Mouse (Mus musculus) heart, adult 11 months (tissue): ENCODE data around the gene Ptpra.

Experiments used
- DNase-seq: peaks from one replicate; pipeline ENCODE4 v3.0.0; 2022

Gene Ptpra

DNA sequence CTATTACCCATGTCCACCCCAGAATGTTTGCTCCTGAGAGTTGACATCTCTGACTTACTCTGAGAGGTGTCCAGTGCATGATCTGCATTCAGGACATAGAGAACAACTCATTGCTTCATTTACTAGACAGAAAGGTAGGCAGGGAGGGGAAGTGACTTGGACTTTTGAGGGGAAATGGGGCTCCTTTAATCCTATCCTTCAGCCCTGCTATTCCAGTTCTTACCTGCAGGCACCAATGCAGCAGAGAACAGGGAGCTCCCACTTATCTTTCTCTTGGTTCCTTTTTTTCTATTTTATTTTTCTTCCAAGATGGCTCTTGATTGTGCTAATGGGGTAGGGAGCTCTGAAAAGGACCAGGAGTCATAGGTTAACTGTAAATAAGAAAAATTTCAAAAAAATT is 1.6 kb upstream of the Ptpra start:
- no peak for DNase-seq

DNA sequence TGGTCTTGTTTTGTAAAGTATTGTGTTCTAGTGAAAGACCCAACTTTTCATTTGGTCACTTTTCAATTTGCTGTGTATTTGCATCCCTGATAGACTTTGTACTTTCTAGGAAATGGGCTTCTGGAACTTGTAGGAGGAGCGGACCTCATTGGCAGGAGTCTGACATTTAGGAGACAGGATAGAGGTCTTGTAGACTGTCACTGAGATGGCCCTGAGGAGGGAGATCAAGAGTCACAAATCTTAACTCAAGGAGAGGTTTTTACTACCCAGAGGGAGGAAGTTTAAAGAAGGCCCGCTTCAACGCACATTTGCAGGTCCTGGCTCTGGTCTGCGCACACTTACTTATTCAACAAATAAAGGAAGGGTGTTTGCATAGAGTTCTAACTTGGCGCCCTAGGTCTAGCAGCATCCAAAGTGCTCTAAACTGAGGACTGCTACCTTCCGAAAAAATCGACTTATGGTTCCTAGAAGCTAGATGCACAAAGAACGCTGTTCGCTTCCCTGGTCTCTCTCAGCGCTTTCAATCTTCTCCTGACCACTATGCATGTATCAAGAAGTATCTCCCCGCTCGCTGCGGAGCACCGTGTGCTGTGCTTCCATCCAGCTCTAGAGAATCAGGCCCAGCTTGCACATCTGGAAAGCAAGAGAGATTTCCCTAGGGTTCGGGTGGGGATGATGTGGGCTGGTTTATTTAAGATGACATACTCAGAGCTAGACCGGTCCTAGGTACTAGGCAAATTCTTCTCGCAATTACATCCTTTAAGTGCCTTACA is 871 bp upstream of the Ptpra start:
- peak; percentile 93 for DNase-seq

DNA sequence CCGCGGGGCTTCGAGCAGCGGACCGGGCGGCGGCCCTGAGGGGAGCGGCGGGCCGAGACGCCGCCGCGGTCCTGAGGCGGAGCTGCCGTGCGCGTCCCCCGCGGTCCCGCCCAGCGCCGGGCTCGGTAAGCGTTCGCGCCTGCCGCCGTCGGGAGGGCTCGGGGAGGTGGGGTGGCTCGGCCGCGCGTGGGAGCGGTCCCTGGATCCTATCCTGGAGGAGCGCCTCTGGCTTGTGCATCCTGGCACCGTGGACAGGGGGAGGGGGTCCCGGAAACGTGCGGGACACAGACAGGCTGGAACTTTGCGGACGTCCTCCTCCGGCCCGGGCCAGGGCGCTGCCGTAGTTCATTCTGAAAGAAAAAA is 337 bp downstream of the Ptpra start:
- DNase-seq: no peak

DNA sequence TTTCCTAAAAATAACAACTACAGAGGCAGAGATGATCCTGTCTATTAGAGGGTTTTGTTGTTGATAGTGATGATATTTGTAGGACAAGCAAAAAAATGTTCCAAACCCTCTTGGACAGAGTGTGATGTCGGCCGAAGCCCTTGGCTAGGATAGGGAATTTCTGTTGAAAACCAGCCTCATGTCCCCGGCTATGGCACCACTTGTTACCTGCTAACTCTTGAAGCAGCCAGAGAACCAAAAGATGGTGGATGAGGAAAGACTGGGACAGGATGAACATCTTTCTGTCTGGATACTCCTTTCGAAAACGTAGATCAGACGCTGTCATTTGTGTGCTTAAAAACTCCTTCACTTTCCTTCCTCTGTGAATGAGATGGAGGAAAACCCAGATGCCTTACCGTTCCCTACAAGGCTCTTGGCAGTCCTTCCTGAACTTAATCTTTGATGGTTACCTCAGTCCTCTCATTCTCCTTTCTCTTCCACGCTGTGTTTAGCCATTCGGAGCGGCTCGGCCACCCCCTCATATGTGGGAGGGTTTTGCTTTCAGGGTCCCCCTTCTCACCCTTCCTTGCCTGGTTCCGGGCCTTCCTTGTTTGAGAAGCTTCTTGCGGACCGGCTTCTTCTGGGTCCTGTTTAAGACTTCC is 1.1 kb downstream of the Ptpra start:
- peak; percentile 89 for DNase-seq

DNA sequence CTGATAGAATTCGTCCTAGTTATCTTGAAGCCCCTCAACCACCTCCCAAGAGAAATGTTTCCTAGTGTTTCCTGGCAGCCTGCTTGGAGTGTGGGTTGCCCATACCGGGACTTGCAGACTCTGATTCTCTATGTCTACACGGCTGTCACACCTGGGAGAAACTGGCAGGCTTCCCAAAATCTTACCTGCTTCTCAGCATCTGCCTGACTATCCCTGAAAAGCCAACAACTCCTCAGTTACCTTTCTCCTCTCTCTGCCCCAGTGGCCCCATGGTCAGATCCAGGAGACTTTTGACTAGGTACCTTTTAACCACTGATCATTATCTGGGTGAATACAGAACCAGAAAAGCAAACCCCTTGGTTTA is 1.6 kb downstream of the Ptpra start:
- DNase-seq: peak; percentile 85

DNA sequence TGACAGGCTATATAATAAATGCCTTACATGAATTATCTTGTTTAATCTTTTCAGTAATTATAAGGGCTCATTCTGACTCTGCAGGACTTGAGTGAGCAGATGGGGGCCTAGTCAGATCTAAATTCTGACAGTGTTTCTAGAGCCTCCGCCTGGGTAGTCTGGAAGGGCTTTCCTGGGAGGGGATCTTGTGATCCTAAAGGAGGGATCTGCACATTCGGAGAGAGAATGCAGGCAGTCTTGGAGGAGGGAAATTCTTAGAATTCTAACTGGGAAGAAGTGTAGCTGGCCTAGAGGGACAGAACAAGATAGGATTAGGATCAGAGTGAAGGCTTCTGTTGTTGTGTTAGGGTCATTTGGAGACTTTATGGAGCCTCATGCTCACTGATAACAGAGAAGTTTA is 2.2 kb downstream of the Ptpra start:
- peak; percentile 52 for DNase-seq

DNA sequence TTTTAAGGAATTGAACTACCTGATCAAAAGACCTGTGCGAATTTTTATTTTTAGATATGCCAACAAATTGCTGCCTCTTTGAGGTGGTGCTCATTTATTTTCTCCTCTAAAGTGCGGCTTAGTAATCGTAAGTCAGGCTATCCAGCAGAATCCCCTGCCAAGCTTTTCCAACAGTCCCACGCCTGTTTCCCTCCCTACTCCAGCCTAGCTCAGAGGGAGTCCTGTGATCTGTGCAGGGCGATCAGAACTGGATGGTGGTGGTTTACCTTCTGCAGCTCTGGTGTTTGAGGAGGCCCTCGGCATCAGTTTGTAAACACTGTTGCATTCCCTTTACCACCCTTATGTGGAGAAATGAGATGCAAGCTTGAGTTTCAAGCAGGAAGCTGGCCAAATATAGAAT is 3.3 kb downstream of the Ptpra start:
- DNase-seq: peak; percentile 90

DNA sequence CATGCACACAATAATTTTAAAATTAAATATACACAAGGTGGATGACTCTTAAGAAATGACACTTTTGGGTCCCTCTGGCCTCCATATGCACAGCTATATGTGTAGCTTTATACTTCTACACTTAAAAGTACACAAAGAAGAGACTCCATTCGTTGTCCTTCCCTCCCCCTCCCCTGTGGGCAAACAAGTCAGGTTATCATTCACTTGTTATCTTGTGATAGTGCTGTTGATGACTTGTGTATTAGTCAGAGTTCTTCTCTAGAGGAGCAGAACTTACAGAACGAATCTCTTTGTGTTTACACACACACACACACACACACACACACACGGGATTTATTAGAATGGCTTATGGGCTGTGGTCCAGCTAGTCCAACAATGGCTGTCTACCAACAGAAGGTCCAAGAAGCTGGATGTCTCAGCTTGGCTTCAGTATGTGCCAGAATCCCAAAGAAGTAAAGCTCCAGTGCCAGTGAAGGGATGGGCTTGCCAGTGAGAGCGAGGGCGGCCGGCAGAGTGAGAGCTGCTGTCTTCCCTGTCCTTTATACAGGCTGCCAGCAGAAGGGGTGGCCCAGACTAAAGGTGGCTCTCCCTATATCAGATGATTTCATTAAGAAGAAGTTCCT is 4.8 kb downstream of the Ptpra start:
- DNase-seq: no peak

DNA sequence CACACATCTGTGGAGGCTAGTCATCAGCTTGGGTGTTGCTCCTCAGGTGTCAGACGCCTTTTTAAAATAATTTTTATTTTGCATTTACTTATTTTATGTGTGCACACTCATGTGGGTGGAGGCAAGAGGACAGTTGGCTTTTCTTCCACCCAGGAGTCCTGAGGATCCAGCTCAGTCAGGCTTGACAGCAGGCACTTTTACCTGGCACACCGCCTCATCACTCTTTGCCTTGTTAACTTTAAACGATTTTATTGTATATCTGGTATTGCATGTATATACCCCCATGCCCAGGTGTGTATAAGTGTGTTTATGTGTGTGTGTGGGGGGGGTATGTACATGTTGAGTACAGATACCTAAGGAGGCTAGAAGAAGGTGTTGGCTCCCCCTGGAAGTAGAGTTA is 7.8 kb downstream of the Ptpra start:
- no peak for DNase-seq

DNA sequence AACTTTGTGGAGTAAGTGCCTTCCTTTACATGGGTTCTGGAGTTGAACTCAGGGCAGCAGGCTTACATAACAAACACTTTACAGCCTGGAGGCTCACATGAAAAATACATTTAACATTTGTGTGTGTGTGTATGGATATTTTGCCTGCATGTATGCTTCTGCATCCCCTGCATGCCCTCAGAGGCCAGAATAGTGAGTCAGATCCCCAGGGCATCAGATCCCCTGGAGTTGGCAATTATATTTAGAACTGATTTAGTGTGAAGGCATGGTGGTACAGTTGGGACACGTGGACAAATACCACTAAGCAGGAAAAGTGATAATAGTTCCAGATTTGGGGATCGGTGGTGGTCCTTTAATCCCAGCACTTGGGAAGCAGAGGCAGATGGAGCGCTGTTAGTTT is 9.5 kb downstream of the Ptpra start:
- DNase-seq: no peak

DNA sequence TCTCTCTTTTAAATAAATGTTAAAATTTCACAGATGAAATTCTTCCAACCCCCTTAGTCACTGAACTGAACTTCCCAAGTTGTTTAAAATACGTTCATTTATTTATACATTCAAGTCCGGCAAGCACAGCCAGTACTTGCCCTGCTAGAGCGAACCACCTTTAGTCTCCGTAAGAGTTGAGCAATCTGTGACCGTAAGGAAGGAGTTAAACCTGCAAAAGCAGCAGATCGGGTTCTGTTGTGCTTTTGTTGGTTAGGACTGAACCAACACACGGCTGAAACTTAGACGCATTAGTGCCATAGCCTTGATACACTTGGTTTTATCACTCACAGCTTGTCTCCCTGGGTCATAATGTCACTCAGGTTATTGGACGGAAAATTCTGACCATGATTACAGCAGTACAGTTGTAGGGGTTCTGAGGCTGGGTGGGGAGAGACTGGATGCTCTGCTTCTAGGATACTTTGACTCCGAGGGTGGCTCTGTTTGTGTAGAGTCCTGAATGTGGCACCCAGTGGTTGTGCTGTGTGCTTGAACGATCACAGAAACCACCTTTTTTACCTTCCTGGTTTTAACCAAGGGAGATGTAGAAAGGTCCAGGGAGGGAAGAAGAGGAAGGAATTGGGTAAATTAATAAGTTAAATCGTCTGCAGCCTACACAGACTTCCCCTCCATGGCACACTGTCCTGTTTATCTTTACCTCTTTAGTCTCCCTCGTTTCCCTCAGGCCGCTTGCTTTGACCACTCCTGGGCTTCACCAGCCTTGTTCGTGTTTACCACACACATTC is 11.4 kb downstream of the Ptpra start:
- DNase-seq: no peak

DNA sequence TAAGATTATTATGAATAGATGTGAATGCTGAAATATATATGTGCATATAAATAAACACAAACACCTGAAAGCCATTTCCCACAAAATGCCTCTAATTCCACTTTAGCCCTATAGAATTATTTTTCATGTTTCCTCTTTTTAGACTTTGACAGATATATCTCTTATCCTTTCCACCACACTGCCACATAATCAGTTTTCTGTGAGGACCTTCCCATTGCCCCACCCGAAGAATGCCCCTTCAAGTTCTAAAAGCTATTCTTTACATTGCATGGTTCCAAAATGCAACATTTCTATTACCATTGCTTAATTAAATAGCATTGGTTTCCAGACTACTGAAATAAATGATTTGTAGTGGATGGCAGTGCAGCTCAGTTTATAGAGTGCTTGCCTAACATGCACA is 16.4 kb downstream of the Ptpra start:
- no peak for DNase-seq

DNA sequence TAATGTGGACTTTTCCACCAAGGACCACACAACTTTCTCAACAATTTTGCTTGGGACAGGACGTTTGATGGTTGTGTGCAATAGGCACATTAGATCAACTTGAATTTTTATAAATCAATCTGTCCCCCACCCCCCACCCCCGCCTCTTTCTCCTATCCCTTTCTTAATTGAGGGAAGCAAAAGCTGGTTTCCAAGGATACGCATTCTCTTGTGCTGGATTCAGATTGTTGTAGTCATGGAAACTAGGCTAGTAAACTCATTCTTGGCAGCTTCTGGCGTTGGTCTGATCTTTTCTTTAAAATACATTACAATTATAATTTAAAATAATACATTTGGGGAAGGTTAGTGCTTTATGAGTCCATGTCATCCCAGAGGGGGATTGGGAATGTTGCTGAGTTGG is 19.3 kb downstream of the Ptpra start:
- no peak for DNase-seq

DNA sequence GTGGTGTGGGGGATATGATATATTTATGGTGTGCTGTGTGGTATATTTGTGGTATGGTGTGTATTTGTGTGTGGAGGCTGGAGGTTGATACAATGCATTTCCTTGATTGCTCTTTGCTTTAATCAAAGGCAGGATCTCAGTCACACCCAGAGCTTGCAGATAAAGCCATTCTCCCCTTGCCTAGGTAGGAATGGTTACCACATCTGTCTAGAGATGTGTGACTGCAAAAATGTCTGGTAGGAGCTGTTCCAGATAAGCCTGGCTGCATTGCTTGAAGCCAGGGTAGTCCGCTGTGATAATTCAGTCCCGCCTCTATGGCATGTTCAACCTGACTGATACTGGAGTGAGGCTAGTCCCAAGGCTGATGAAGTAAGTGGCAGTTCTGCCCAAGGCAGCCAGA is 19.9 kb downstream of the Ptpra start:
- no peak for DNase-seq

DNA sequence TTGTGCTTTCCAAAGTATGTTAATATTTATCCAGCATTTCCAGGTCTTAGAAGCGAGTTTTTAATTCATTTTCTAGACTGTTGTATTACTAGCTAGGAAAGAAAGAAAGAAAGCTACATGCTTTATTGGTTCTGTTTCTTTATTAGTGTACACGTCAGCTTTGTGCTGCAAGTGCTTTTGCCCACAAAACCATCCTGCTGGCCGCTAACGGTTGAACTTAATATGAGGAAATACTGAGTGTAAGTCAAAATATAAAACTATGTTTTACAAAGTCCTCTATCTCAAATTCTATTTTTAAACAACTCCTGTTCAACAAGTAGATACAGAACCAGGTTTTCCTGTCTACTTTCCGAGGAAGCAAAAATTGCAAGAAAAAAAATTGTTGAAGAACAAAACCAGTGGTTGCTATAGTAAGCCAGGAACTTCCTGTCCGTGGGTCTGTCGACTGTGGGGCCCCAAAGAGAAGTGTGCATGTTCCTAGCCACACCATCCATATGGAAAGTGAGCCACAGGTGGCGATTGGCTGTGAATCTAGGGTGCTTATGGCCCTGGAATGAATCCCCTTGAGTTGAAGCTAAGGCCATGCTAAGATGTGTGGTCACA is 22.9 kb downstream of the Ptpra start:
- peak; percentile 83 for DNase-seq

DNA sequence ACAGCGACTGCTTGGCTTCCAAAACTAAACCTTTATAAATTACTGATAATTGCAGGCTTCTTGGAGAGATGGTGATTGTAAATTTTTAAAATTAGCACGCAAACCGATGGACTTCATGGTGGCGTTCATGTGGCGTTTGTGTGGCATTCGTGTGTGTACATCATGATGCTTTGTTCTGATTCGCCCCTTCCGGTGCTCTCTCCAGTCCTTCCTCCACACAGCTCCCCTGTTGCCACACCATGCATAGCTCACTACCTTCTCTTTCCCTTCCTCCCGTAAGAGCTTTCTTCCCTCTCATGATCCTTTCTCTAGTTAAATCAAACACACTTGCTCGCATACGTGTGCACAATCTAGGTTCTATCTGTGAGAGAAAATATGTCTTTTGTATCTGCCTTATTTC is 25.7 kb downstream of the Ptpra start:
- no peak for DNase-seq

DNA sequence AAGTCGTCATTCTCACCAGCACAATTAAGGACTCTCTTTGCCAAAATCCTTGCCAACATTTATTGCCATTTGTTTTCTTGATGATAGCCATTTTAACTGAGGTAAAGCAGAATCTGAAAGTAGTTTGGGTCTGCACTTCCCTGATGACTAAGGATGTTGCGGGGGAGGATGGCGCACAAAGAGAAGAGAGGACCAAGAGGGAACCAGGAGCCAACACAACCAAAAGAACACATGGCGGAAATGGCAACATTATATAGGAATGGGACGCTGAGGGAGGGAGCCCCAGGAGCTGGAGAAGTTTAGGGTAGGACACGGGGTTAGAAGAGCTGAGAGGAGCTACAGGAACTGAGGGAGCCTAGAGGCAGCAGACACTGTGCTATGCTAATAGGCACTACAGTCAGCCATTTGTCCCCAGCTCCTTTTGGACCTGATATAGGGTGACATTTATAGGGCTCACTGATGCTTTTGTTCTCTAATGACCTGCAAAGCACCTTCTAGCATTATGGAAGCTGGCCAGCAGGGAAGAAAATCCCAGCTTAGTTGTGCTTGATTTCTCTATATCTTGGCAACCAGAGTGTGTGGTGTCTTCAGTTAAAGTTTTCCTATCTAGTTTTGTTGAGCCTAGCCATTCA is 26.7 kb downstream of the Ptpra start:
- peak; percentile 94 for DNase-seq

DNA sequence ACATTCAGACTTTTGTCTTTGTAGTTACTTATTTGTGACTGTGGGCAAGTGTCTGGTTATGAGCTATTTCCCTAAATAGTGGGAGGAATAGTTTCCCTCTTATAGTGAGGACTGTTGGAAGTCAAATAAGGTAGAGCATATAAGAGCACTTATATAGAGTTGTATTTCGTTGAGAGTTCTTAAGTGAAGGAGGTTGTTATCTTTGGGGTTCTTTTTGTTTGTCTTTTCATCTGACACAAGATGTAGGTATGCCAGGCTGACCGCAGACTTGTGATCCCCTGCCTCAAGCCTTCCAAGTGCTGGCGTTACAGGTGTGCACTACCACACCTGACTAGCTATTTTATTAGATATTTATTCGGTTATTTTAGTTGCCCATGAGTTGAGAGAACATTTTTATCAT is 32.1 kb downstream of the Ptpra start:
- no peak for DNase-seq

DNA sequence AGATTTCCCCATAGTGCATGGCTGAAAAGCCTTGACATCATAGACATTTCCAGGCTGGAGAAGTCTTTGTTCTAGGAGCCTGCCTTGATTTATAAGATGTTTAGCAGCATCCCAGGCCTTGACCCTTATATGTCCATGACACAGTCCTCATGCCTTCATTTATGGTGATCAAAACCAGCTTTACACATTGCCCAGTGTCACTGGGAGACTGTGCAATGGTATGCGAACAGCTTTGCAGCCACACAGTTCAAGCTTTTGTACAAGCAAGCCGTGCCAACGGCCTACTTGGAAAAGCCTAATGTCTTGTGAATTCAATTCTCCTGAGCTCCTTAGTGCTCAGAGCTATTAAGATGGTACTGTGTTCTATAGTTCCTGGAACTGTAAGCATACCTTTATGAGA is 32.6 kb downstream of the Ptpra start:
- DNase-seq: no peak

DNA sequence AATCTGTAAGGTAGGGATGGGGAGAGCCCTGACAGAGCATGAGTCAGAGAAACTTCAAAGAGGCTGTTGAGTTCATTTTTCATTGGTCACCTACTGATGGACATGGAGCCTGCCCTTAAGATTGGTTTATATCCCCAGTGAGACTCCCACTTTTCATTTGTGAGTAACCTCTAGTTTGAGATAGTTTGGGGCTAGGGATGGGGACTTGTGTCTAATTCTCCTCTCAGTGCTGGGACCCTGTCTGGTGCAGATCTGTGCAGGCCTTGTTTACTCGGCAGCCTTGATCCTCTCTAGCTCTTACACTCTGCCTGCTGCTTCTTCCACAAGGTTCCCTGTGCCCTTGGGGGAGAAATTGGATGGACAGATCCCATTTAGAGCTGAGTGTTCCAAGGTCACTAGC is 34.1 kb downstream of the Ptpra start:
- DNase-seq: no peak

DNA sequence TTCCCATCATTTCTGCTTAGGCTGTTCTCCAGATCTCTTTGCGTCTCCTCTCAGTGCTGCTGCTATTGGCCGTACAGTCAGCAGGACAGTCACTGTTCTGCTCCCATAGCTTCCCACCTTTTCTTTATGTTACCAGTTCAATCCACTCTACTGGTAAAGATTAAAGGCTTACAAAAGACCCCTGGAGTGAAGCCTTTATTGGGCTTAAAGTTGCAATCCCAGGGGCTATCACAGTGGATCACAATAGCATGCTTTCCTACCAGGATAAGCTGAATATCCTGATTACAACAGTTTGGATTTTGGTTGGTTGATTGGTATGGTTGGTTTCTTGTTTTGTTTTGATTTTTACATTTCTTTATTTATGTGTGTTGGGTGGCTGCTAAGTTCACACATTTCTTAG is 37.9 kb downstream of the Ptpra start:
- no peak for DNase-seq

DNA sequence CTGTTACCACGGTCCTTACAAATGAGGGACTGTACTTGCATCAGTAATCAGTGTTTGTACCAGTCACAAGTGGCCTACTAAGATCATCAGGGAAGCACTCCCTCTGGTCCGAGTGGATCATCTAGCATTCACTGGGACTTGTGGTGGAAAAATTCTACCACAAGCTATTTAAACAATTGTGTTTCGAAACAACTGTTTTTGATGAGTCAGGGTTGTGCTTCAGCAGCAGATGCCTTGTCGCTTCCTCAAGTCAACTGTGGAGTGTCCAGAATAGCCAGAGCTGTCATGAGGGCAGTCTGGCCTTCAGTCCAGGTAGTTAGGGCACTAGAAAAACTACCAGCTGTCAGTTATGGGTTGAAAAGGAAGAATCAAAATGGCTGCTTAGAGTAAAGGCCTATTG is 38.5 kb downstream of the Ptpra start:
- DNase-seq: peak; percentile 95

DNA sequence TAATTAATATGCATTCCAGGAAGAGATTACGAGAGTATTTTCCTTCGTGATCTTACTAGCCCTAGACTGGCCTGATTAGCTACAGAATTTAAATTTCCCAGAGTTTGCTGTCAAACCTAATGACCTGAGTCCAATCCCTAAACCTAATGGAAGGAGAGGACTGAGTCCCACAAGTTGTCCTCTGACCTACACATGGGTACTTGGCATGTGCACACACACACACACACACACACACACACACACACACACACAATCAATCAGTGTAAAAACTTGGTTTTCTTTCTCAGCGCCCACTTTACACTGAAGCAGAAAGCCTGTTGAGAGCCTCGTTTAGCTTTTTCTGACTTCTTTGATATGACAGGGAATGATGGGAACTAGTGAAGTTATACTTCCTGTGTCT is 41.1 kb downstream of the Ptpra start:
- no peak for DNase-seq
